Mouse (Mus musculus) G1E (cell line): ENCODE results near the gene Dnaaf1.

Experiments used
- GATA1 ChIP-seq: IDR thresholded peaks from 2 replicates; pipeline ENCODE4 v1.6.1; 2012; ENCODE audit warnings: borderline replicate concordance, low read length, inconsistent platforms, mixed read lengths
- POLR2AphosphoS5 ChIP-seq: IDR thresholded peaks from 2 replicates; pipeline ENCODE4 v1.6.1; 2012; ENCODE audit warnings: low read depth, low read length, inconsistent platforms; ENCODE audit not compliant: insufficient replicate concordance

DNA sequence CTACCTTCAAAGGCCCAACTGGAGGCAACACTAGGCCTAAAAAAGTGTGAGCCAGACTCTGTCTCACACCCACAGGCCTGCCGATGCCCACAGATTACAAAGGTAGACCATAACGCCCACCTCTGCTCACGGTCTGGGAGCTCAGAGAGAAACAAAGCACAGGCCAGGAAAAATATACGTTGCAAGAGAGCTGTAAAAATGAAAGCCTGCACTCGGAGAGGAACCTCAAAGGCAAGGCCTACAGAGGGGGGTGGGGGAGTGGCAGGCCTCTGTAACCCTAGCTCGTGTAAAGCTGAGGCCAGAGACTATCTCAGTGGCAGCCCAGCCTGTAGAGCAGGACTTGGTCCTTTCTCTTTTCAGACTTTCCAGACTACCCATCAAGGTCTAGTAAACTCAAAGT lies 29.9 kb upstream of the Dnaaf1 start:
- no peak for TF ChIP-seq GATA1
- TF ChIP-seq POLR2AphosphoS5 = no peak
